Mouse (Mus musculus): Measurements from ENCODE around the gene Nlgn2.

DNA sequence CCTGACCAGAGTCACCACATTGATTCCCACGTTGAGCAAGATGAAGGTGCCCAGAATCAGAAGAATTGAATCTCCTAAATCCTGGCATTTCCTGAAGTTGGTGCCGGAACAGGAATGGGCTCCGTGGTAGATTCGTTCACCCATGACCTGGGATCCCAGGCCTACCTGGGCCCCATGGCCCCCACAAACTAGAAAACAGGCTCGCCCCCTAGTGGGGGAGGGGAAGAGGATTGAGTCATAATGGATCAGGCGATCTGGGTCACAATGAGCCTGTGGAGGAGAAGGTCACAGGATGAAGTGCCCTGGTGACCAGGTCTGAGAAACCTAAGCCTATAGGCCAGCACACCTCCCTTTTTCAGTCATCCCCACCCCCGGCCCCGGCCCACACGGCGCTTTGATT is 22.4 kb downstream of the Nlgn2 start, which contains the start of gene Gm39566:
- TF ChIP-seq POLR2A (IDR thresholded peaks at IDR 0.05; ENCODE audit: borderline replicate concordance, control insufficient read depth, low read depth, low read length) (no peak), CTCF (IDR thresholded peaks at IDR 0.05; ENCODE audit: control insufficient read depth, insufficient read depth, low read length) (peak; percentile 30; the same call in 1 of the 2 replicates)

All from bone marrow, adult 2 months (tissue).